Comparison of ENCODE assay signal across 16 mouse cellular contexts in the genomic region with DNA sequence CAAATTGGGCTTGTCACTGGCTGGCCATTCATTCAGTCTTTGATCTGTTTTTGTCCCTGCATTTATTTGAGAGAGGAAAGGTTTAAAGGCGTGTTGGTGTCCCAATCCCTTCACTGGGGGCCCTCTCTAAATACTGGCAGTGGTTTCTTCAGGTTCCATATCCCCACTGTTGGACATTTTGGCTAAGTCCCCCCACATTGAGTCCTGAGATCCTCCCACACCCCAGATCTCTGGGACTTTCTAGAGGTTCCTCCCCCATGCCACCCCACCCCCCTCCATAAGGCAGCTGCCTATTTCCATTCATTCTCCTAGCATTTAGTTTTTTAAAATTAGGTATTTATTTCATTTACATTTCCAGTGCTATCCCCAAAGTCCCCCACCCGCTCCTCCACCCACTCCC.
DNase-seq lines count a peak whose midpoint lies in the region; ATAC-seq and TF ChIP-seq lines count a peak whose summit lies in the region.
"Had no signal": no experiment of that assay in that cellular context is flagged by ENCODE, and none has a peak within 500 bp of the region (broad histone marks: within the 10 kb centered on the region; RNA-seq: fewer than 3 reads in every experiment).

No protein-coding gene starts in this region.

- peak; percentile 39 for ATAC-seq in hindbrain, embryonic 11.5 days (ENCODE audit: low FRiP score)
- ATAC-seq in neural tube, embryonic 13.5 days (ENCODE audit: low read depth), result peak; percentile 23; the same call in 1 of the 2 replicates
- ATAC-seq in neural tube, embryonic 15.5 days (ENCODE audit: low FRiP score), result no peak
- 0 out of 2 replicates have a peak, but pooled peaks have one; percentile 32 for ATAC-seq in limb, embryonic 13.5 days (ENCODE audit: low FRiP score, low read depth)
- ATAC-seq in neural tube, embryonic 14.5 days (ENCODE audit: low read depth), result 0 out of 2 replicates have a peak, but pooled peaks have one; percentile 24
- ATAC-seq: inflammation-experienced regulatory T-cells, adult 6 months had no signal

- no peak for TF ChIP-seq POLR2A in heart, adult 2 months (IDR thresholded peaks at IDR 0.05; ENCODE audit: insufficient read depth, low read depth, low read length)

- no peaks in the 10 kb centered on the region for H3K27me3 ChIP-seq in hindbrain, embryonic 11.5 days (ENCODE audit: control insufficient read depth, insufficient read depth, low read length)
- H3K27me3 ChIP-seq in hindbrain, embryonic 10.5 days (ENCODE audit: insufficient read depth, poor library complexity, severe bottlenecking), result no peaks in the 10 kb centered on the region
- H3K27me3 ChIP-seq in neural tube, embryonic 13.5 days, result no peaks in the 10 kb centered on the region
- H3K27me3 ChIP-seq in neural tube, embryonic 15.5 days (replicated peaks), result no peaks in the 10 kb centered on the region
- no peaks in the 10 kb centered on the region for H3K27me3 ChIP-seq in limb, embryonic 13.5 days
- H3K27me3 ChIP-seq in neural tube, embryonic 14.5 days (ENCODE audit: control insufficient read depth, insufficient read depth, low read length), result no peaks in the 10 kb centered on the region
- H3K27me3 ChIP-seq in heart, adult 2 months (ENCODE audit: control insufficient read depth, insufficient read depth, low read length), result no peaks in the 10 kb centered on the region
- H3K27me3 ChIP-seq: liver, embryonic 15.5 days had no signal

- WGBS in hindbrain, embryonic 11.5 days, result 87% methylated on average over 2 of the region's 2 CpGs
- whole genome bisulfite sequencing in hindbrain, embryonic 10.5 days, result 78% methylated on average over 2 of the region's 2 CpGs
- WGBS in neural tube, embryonic 13.5 days, result 78% methylated on average over 2 of the region's 2 CpGs
- WGBS in neural tube, embryonic 15.5 days, result 83% methylated on average over 2 of the region's 2 CpGs
- WGBS in limb, embryonic 13.5 days, result 84% methylated on average over 2 of the region's 2 CpGs
- 86% methylated on average over 2 of the region's 2 CpGs for WGBS in neural tube, embryonic 14.5 days
- whole genome bisulfite sequencing in heart, adult 2 months, result 78% methylated on average over 2 of the region's 2 CpGs

- no peak overlapping the region for H3K4me3 ChIP-seq in hindbrain, embryonic 11.5 days (ENCODE audit: low read depth, low read length)
- H3K4me3 ChIP-seq in hindbrain, embryonic 10.5 days, result no peak overlapping the region
- no peak overlapping the region for H3K4me3 ChIP-seq in neural tube, embryonic 13.5 days
- H3K4me3 ChIP-seq in neural tube, embryonic 15.5 days (replicated peaks), result no peak overlapping the region
- H3K4me3 ChIP-seq in limb, embryonic 13.5 days, result no peak overlapping the region
- H3K4me3 ChIP-seq in neural tube, embryonic 14.5 days (ENCODE audit: low read depth, low read length), result no peak overlapping the region
- H3K4me3 ChIP-seq in heart, adult 2 months, result no peak overlapping the region
- H3K4me3 ChIP-seq: heart, embryonic 10.5 days; liver, embryonic 15.5 days; myocyte had no signal

- no peaks in the 10 kb centered on the region for H3K9me3 ChIP-seq in hindbrain, embryonic 11.5 days (ENCODE audit: control insufficient read depth, low read length)
- H3K9me3 ChIP-seq in hindbrain, embryonic 10.5 days, result no peaks in the 10 kb centered on the region
- H3K9me3 ChIP-seq in neural tube, embryonic 13.5 days, result no peaks in the 10 kb centered on the region
- H3K9me3 ChIP-seq in neural tube, embryonic 15.5 days (replicated peaks), result no peaks in the 10 kb centered on the region
- no peaks in the 10 kb centered on the region for H3K9me3 ChIP-seq in limb, embryonic 13.5 days
- H3K9me3 ChIP-seq in neural tube, embryonic 14.5 days (ENCODE audit: control insufficient read depth, low read length), result no peaks in the 10 kb centered on the region
- H3K9me3 ChIP-seq: G1E; heart, embryonic 10.5 days; liver, embryonic 15.5 days had no signal

- H3K4me2 ChIP-seq in hindbrain, embryonic 11.5 days (replicated peaks; ENCODE audit: low read depth, low read length), result no peak overlapping the region
- H3K4me2 ChIP-seq in neural tube, embryonic 13.5 days, result no peak overlapping the region
- H3K4me2 ChIP-seq in neural tube, embryonic 15.5 days, result no peak overlapping the region
- no peak overlapping the region for H3K4me2 ChIP-seq in limb, embryonic 13.5 days (replicated peaks)
- H3K4me2 ChIP-seq in neural tube, embryonic 14.5 days (ENCODE audit: low read depth, low read length), result no peak overlapping the region
- H3K4me2 ChIP-seq: liver, embryonic 15.5 days had no signal

- no peak for TF ChIP-seq CTCF in heart, adult 2 months (IDR thresholded peaks at IDR 0.05)

- H3K36me3 ChIP-seq in hindbrain, embryonic 11.5 days (ENCODE audit: control insufficient read depth, insufficient read depth, low read length), result no peaks in the 10 kb centered on the region
- H3K36me3 ChIP-seq in hindbrain, embryonic 10.5 days, result no peaks in the 10 kb centered on the region
- H3K36me3 ChIP-seq in neural tube, embryonic 13.5 days, result no peaks in the 10 kb centered on the region
- H3K36me3 ChIP-seq in neural tube, embryonic 15.5 days, result no peaks in the 10 kb centered on the region
- no peaks in the 10 kb centered on the region for H3K36me3 ChIP-seq in limb, embryonic 13.5 days
- H3K36me3 ChIP-seq in neural tube, embryonic 14.5 days (ENCODE audit: control insufficient read depth, insufficient read depth, low read length), result no peaks in the 10 kb centered on the region
- H3K36me3 ChIP-seq in heart, adult 2 months (ENCODE audit: control insufficient read depth, insufficient read depth, low read length), result no peaks in the 10 kb centered on the region
- H3K36me3 ChIP-seq: G1E; heart, embryonic 10.5 days; liver, embryonic 15.5 days had no signal

- no peak for TF ChIP-seq EP300 in heart, adult 2 months (IDR thresholded peaks at IDR 0.05; ENCODE audit: insufficient read depth, low read depth, low read length)

- DNase-seq in hindbrain, embryonic 11.5 days (ENCODE audit: low spot score), result no peak
- DNase-seq in hindbrain, embryonic 10.5 days (ENCODE audit: low spot score), result no peak
- DNase-seq in heart, adult 2 months, result no peak
- DNase-seq in thymus, adult 18-20 months, result no peak
- DNase-seq: right cerebral cortex, postnatal 4 days; thymus, postnatal 14 days had no signal

- H3K4me1 ChIP-seq in hindbrain, embryonic 11.5 days (replicated peaks; ENCODE audit: control insufficient read depth, insufficient read depth, low read length), result no peaks in the 10 kb centered on the region
- no peaks in the 10 kb centered on the region for H3K4me1 ChIP-seq in hindbrain, embryonic 10.5 days (replicated peaks)
- H3K4me1 ChIP-seq in neural tube, embryonic 13.5 days (replicated peaks), result no peaks in the 10 kb centered on the region
- no peaks in the 10 kb centered on the region for H3K4me1 ChIP-seq in neural tube, embryonic 15.5 days
- peaks cover 6% of the 10 kb centered on the region for H3K4me1 ChIP-seq in limb, embryonic 13.5 days
- H3K4me1 ChIP-seq in neural tube, embryonic 14.5 days (ENCODE audit: control insufficient read depth, insufficient read depth, low read length), result no peaks in the 10 kb centered on the region
- no peaks in the 10 kb centered on the region for H3K4me1 ChIP-seq in heart, adult 2 months (ENCODE audit: control insufficient read depth, insufficient read depth, low read length)
- H3K4me1 ChIP-seq: heart, embryonic 10.5 days; liver, embryonic 15.5 days had no signal

- no peak overlapping the region for H3K9ac ChIP-seq in hindbrain, embryonic 11.5 days (ENCODE audit: low read depth, low read length)
- no peak overlapping the region for H3K9ac ChIP-seq in neural tube, embryonic 13.5 days
- no peak overlapping the region for H3K9ac ChIP-seq in neural tube, embryonic 15.5 days (replicated peaks)
- H3K9ac ChIP-seq in limb, embryonic 13.5 days, result no peak overlapping the region
- no peak overlapping the region for H3K9ac ChIP-seq in neural tube, embryonic 14.5 days (replicated peaks; ENCODE audit: low read depth, low read length)
- H3K9ac ChIP-seq in heart, adult 2 months (ENCODE audit: low read depth, low read length), result no peak overlapping the region
- H3K9ac ChIP-seq: liver, embryonic 15.5 days had no signal

- intact Hi-C loops in heart, adult 2 months (cut with DNase I), result no loop called here

- H3K27ac ChIP-seq in hindbrain, embryonic 11.5 days (ENCODE audit: low read depth, low read length), result no peak overlapping the region
- no peak overlapping the region for H3K27ac ChIP-seq in hindbrain, embryonic 10.5 days
- no peak overlapping the region for H3K27ac ChIP-seq in neural tube, embryonic 13.5 days (replicated peaks)
- no peak overlapping the region for H3K27ac ChIP-seq in neural tube, embryonic 15.5 days (replicated peaks)
- H3K27ac ChIP-seq in limb, embryonic 13.5 days, result no peak overlapping the region
- H3K27ac ChIP-seq in neural tube, embryonic 14.5 days (ENCODE audit: low read depth, low read length), result no peak overlapping the region
- H3K27ac ChIP-seq in heart, adult 2 months, result no peak overlapping the region
- H3K27ac ChIP-seq: heart, embryonic 10.5 days; liver, embryonic 15.5 days; stomach, postnatal 0 days had no signal

- H3K79me2 ChIP-seq in heart, adult 2 months (replicated peaks; ENCODE audit: control insufficient read depth, insufficient read depth, low read length), result no peaks in the 10 kb centered on the region
